Mouse (Mus musculus) kidney, embryonic 14.5 days (tissue): ENCODE measurements at regions not wholly inside any gene's neighbourhood (a gene's known extent, or its start where the extent isn't known, plus 50 kb on each side); places are given as distances from the start of the nearest gene placed in this dataset.
"Not testable (repeated sequence)": the region's sequence is repeated elsewhere in the genome, so short reads cannot be mapped to it uniquely, and the experiment has no call there.

Source experiments
- ATAC-seq: fragments of 200-750 bp; cut with Nextera tagmentation; 2 replicates; pipeline ENCODE4 v1.8.0; 2017; ENCODE audit warnings: moderate number of reproducible peaks, mild to moderate bottlenecking, moderate TSS enrichment, moderate library complexity; ENCODE audit not compliant: low FRiP score, low TSS enrichment
- H3K27ac ChIP-seq: fragments of 300-500 bp; sonication (generic); 2 replicates; pipeline ENCODE4 v1.5.1; 2014; ENCODE audit warnings: low read depth, mild to moderate bottlenecking, low read length, moderate library complexity, mixed read lengths
- H3K27me3 ChIP-seq: fragments of 300-500 bp; sonication (generic); 2 replicates; pipeline ENCODE4 v1.6.1; 2014; ENCODE audit warnings: mild to moderate bottlenecking, low read length; ENCODE audit not compliant: control insufficient read depth, insufficient read depth
- H3K36me3 ChIP-seq: fragments of 300-500 bp; sonication (generic); 2 replicates; pipeline ENCODE4 v1.6.1; 2014; ENCODE audit warnings: low read length, mixed read lengths; ENCODE audit not compliant: control insufficient read depth, insufficient read depth
- H3K4me1 ChIP-seq: fragments of 300-500 bp; sonication (generic); 2 replicates; pipeline ENCODE4 v1.6.1; 2014; ENCODE audit warnings: low read length, mixed read lengths; ENCODE audit not compliant: control insufficient read depth, insufficient read depth
- H3K4me2 ChIP-seq: fragments of 300-500 bp; sonication (generic); replicated peaks from 2 replicates; pipeline ENCODE4 v1.6.1; 2014; ENCODE audit warnings: low read depth, mild to moderate bottlenecking, low read length
- H3K4me3 ChIP-seq: fragments of 300-500 bp; sonication (generic); 2 replicates; pipeline ENCODE4 v1.5.1; 2014; ENCODE audit warnings: mild to moderate bottlenecking, low read length
- H3K9ac ChIP-seq: fragments of 300-500 bp; sonication (generic); 2 replicates; pipeline ENCODE4 v1.6.1; 2014; ENCODE audit warnings: low read depth, mild to moderate bottlenecking, low read length, moderate library complexity
- H3K9me3 ChIP-seq: fragments of 300-500 bp; sonication (generic); 2 replicates; pipeline ENCODE4 v1.6.1; 2016; ENCODE audit warnings: low read length; ENCODE audit not compliant: control insufficient read depth
- WGBS: fragments of 180-500 bp; shearing (Covaris S2); extraction: QIAGEN DNeasy Blood & Tissue Kit; methylation state at CpG from one replicate; pipeline ENCODE4 v1.1.7; 2014; 5-methylcytosine and 5-hydroxymethylcytosine counted together

DNA sequence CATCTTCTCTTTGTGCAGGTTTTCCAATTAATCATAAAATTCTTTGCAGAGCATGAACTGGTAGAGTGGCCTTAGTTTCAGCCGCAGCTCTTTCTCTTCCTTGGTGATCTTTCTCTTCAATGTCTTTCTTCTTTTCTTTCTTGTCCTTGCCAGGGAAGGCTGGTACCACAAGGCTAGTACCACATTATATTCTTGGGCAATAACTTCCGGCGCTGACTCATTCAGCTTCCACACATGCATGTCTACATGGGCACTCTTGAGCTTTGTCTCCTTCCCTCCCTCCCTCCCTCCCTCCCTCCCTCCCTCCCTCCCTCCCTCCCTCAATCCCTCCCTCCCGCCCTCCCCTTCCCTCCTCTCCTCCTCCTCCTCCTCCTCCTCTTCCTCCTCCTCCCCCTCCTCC is 98.1 kb upstream of the Pwp1 start:
- not testable (repeated sequence) for H3K27me3 ChIP-seq, H3K4me1 ChIP-seq, H3K4me2 ChIP-seq, ATAC-seq, H3K36me3 ChIP-seq, H3K9me3 ChIP-seq, H3K9ac ChIP-seq, H3K4me3 ChIP-seq, H3K27ac ChIP-seq
- 83% methylated on average over 3 of the region's 4 CpGs for WGBS

DNA sequence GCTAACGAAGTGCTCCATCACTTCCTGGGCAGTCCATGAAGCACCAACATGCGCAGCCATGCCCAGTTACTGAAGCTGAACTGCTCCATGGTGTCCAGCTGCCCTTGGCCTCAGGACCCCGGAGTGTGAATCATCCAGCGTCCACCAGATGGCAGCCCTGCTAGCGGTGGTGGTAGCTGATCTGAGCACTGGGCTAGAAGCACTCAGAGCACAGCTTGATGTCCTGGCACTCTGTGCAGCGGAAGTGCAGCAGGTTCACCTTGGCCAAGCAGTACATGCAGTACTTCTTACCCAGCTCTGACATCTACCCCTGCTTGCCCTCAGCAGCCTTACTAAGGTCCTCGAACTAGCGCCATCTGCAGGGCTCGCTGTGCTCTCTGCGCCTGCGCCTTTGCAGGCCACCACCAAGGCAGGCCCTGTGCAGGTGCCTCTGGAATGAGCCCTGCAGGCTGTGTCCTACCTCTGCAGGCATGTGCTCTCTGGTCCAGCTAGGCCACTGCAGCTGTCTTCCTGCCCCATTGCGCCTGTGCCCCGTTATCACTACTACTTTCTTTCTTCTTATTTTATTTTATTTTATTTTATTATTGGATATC is 97.4 kb upstream of the Pwp1 start:
- not testable (repeated sequence) for H3K9ac ChIP-seq, H3K4me1 ChIP-seq, H3K27me3 ChIP-seq, H3K27ac ChIP-seq, H3K36me3 ChIP-seq, H3K4me2 ChIP-seq, H3K9me3 ChIP-seq, H3K4me3 ChIP-seq
- peak; percentile 69 for ATAC-seq
- WGBS, result 28% methylated on average over 10 of the region's 13 CpGs

DNA sequence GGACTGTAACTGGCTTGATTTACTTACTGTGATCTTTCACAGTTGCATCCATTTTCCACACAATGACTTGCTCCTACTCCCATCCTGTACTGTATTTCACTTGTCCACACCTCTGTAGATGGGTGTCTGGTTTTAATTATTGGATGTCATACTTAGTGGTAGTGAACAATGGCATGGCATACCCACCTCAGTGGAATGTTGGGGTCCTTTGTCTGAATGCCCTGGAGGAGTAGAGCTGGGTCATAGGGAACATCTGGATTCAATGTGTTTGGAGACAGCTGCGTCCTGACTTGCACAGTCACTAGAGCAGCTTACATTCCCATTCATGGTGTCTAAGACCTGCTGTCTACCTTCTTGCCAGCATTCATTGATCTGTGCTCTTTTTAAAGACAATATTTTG is 91.5 kb upstream of the Pwp1 start:
- Histone ChIP-seq H3K9ac (no peak overlapping the region), H3K27ac (no peak overlapping the region), H3K9me3 (no peaks in the 10 kb centered on the region), H3K36me3 (no peaks in the 10 kb centered on the region), H3K27me3 (no peaks in the 10 kb centered on the region), H3K4me3 (no peak overlapping the region), H3K4me2 (no peak overlapping the region), H3K4me1 (no peaks in the 10 kb centered on the region)
- no peak for ATAC-seq
- 82% methylated on average over 1 of the region's 1 CpGs for WGBS

DNA sequence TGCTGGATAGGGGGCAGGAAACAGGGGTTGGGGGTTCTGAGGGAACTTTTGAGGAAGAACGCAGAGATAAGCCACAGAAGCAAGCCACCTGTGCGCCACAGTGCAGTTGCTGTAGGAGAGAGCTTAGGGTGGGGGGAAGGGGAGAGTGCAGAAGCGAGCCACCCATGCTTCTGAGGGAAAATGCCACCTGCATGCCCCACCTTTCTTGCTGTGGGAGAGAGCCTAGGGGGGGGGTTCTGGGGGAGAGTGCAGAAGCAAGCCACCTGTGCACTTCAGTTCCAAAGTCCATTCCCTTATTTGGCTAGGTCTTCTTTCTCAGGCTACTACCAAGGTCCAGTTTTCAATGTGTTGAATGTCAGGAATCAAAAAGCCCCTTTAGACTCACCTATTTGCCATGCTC is 90.3 kb upstream of the Pwp1 start:
- Histone ChIP-seq H3K4me3 (no peak overlapping the region), H3K27ac (no peak overlapping the region), H3K4me2 (no peak overlapping the region), H3K27me3 (no peaks in the 10 kb centered on the region), H3K36me3 (no peaks in the 10 kb centered on the region), H3K9ac (no peak overlapping the region), H3K4me1 (no peaks in the 10 kb centered on the region), H3K9me3 (no peaks in the 10 kb centered on the region)
- WGBS, result 49% methylated on average over 3 of the region's 3 CpGs
- ATAC-seq, result no peak

DNA sequence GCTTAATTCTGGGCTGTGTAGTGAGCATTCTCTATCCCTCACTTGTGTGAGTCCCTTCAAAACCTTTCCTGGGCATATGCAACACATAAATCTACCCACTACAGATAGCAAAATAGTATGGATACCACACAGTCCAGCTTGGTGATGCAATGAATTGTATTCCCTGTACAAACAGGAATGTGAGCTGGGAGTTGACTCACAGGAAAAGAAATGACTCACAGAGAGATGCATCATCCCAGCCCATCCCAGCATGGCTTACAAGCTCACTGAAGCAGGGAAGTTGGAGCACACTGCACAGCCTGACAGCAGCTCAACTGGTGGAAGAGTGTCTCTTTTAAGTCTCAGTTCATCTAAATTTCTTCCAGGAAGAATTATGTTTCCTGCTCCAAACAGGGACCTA is 89.7 kb upstream of the Pwp1 start:
- not testable (repeated sequence) for H3K9ac ChIP-seq, ATAC-seq, H3K4me2 ChIP-seq, H3K4me3 ChIP-seq, H3K27ac ChIP-seq, H3K36me3 ChIP-seq, H3K27me3 ChIP-seq, H3K4me1 ChIP-seq, H3K9me3 ChIP-seq

DNA sequence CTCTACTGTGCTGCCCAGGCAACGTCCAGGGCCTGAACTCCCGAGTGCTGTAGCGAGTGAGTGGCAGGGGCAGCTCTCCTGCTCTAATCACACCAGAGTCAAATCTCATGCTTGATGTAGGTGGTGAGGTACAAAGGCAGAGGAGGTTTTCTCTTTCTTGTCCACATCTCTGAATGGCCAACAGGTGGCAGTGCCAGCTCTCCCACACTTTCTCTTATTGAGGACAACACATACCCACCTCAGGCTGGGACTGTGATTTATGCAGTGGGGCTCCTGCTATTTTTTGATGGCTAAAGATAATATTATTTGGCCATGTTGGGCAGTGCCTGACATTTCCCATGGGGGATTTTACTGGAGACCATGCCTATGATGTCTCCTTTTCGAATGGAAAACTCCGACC is 87.3 kb upstream of the Pwp1 start:
- Histone ChIP-seq H3K9me3 (no peaks in the 10 kb centered on the region), H3K27ac (no peak overlapping the region), H3K4me1 (no peaks in the 10 kb centered on the region), H3K9ac (no peak overlapping the region), H3K36me3 (no peaks in the 10 kb centered on the region), H3K27me3 (no peaks in the 10 kb centered on the region), H3K4me2 (no peak overlapping the region), H3K4me3 (no peak overlapping the region)
- WGBS, result 84% methylated on average over 5 of the region's 5 CpGs
- no peak for ATAC-seq

DNA sequence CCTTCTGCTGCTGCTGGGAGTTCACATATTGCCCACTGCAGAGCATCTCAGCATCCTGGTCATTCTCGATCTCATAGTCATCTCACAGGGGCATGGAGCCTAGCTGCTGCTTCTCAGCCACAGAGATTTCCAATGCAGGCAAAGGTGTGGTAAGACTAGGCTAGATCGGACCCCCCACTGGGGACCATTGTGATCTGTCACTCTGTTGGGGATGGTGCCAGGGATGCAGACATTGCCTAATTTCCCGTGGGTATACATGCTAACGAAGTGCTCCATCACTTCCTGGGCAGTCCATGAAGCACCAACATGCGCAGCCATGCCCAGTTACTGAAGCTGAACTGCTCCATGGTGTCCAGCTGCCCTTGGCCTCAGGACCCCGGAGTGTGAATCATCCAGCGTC is 83.9 kb upstream of the Pwp1 start:
- H3K4me3 ChIP-seq, H3K4me2 ChIP-seq, H3K27me3 ChIP-seq, H3K27ac ChIP-seq, H3K9me3 ChIP-seq, H3K36me3 ChIP-seq, H3K9ac ChIP-seq, ATAC-seq, H3K4me1 ChIP-seq: not testable (repeated sequence)
- WGBS, result 59% methylated on average over 7 of the region's 7 CpGs

DNA sequence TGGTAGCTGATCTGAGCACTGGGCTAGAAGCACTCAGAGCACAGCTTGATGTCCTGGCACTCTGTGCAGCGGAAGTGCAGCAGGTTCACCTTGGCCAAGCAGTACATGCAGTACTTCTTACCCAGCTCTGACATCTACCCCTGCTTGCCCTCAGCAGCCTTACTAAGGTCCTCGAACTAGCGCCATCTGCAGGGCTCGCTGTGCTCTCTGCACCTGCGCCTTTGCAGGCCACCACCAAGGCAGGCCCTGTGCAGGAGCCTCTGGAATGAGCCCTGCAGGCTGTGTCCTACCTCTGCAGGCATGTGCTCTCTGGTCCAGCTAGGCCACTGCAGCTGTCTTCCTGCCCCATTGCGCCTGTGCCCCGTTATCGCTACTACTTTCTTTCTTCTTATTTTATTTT is 83.5 kb upstream of the Pwp1 start:
- not testable (repeated sequence) for H3K36me3 ChIP-seq, H3K4me1 ChIP-seq, H3K27ac ChIP-seq, H3K9ac ChIP-seq, H3K4me2 ChIP-seq, H3K27me3 ChIP-seq, H3K9me3 ChIP-seq, ATAC-seq, H3K4me3 ChIP-seq
- 49% methylated on average over 2 of the region's 8 CpGs for WGBS

DNA sequence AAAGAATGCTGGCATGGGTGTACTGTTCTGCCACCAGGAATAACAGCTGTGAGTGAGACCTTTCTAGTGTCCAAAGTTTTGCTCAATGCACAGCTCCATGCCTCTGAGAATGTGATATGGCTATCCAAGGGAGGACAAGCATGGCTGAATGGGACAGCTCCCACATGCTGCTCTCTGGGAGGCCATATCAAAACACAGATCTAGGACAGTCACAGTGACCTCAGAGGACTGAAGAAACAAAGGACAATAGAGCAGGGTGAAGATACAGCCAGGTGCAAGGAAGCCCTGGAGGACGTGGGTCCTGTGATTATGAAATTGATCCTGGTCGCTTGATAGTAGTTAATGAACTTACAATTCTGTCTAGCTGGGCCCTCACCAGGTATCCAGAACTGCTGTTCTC is 79.7 kb upstream of the Pwp1 start:
- peak; percentile 76 for ATAC-seq
- H3K9me3 ChIP-seq, H3K9ac ChIP-seq, H3K4me3 ChIP-seq, H3K4me2 ChIP-seq, H3K27ac ChIP-seq, H3K27me3 ChIP-seq, H3K36me3 ChIP-seq, H3K4me1 ChIP-seq: not testable (repeated sequence)
- 61% methylated on average over 2 of the region's 2 CpGs for WGBS

DNA sequence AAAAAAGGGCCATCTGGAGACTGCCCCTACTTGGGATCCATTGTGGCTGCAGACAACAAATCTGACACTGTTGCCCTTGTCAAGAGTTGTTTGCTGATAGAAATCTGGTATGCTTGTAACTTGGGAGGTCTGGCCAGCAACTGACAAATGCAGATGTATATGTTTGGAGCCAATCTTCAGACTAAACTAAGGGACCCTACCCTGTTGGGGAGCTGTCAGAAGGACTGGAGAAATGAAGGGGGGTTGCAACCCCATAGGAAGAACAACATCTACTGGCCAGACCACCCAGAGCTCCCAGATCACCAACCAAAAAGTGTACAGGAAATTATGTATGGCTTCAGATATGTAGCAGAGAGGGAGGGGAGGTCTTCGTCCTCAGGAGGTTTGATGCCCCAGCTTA is 54.3 kb upstream of the Pwp1 start:
- H3K36me3 ChIP-seq, result no peaks in the 10 kb centered on the region
- H3K27ac ChIP-seq, result no peak overlapping the region
- no peaks in the 10 kb centered on the region for H3K4me1 ChIP-seq
- ATAC-seq, result no peak
- H3K4me2 ChIP-seq, result no peak overlapping the region
- 83% methylated on average over 1 of the region's 1 CpGs for WGBS
- no peaks in the 10 kb centered on the region for H3K9me3 ChIP-seq
- no peaks in the 10 kb centered on the region for H3K27me3 ChIP-seq
- H3K4me3 ChIP-seq, result no peak overlapping the region
- H3K9ac ChIP-seq, result no peak overlapping the region
